Mouse (Mus musculus) G1E (cell line): ENCODE measurements around the gene Galntl6.

Source experiments
- CTCF ChIP-seq: IDR thresholded peaks from 2 replicates; pipeline ENCODE4 v1.5.1; 2012; ENCODE audit warnings: low read depth, low read length, inconsistent platforms, mixed read lengths
- GATA1 ChIP-seq: IDR thresholded peaks from 2 replicates; pipeline ENCODE4 v1.6.1; 2012; ENCODE audit warnings: borderline replicate concordance, low read length, inconsistent platforms, mixed read lengths
- POLR2AphosphoS5 ChIP-seq: IDR thresholded peaks from 2 replicates; pipeline ENCODE4 v1.6.1; 2012; ENCODE audit warnings: low read depth, low read length, inconsistent platforms; ENCODE audit not compliant: insufficient replicate concordance
- TAL1 ChIP-seq: conservative IDR thresholded peaks from 2 replicates; pipeline ENCODE4 v1.6.1; 2012; ENCODE audit warnings: low read depth, low read length, inconsistent platforms, mixed read lengths

DNA sequence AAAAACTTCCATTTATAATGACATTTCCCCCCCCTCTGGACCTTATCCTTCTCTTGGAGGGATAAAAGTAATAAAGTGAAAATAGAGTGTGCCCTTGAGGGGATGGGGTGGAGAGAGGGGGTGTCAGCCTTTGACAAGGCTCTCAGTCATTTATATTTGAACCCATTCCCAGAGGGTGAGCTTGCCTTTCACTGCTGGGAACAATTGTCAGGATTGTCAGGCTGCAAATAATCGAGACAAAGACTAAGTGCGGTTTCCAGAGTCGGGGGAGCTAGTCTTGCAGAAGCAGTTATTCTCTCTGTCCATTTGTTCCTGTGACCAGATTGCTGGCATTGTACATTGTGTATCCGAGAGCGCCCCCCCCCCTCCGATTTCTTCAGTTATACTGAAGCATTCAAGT is 988.9 kb downstream of the Galntl6 start:
- TF ChIP-seq TAL1, result no peak
- TF ChIP-seq POLR2AphosphoS5, result no peak
- TF ChIP-seq CTCF, result no peak
- no peak for TF ChIP-seq GATA1
